ENCODE assay signal across 8 mouse cellular contexts in genomic region chr2:25333569-25333968, GRCm38 (mm10). TPM values are rescaled to one million over a fixed set of nuclear protein-coding genes. Genes with fewer than 3 reads are reported as not detected.
A peak's percentile ranks its signal among the peaks of the same experiment; 100 is the strongest.
DNase-seq lines count a peak whose midpoint lies in the region; TF ChIP-seq lines count a peak whose summit lies in the region.

No protein-coding gene starts in this region.

- H3K9ac ChIP-seq in ES-E14 (ENCODE audit: insufficient read depth, low read depth, low read length, poor library complexity, severe bottlenecking), result peak overlapping the region; percentile 81; the same call in 1 of the 2 replicates

- WGBS in heart, embryonic 10.5 days, result 78% methylated on average over 2 of the region's 2 CpGs
- whole genome bisulfite sequencing in hindbrain, embryonic 10.5 days, result 74% methylated on average over 2 of the region's 2 CpGs
- 88% methylated on average over 2 of the region's 2 CpGs for WGBS in macrophage (ENCODE audit: missing documents)

- DNase-seq in heart, embryonic 10.5 days (ENCODE audit: low spot score), result no peak
- DNase-seq in heart, postnatal 25 days (ENCODE audit: low spot score), result no peak
- DNase-seq in ES-E14 (ENCODE audit: low read depth, low spot score), result no peak
- DNase-seq in hindbrain, embryonic 10.5 days (ENCODE audit: low spot score), result no peak
- no peak for DNase-seq in cerebellum, postnatal 4 days (ENCODE audit: low spot score in 2 of 2)
- DNase-seq in adrenal gland, adult 2 months, result no peak
- no peak for DNase-seq in cerebellum, postnatal 36 days

- no peak overlapping the region for H3K27ac ChIP-seq in heart, embryonic 10.5 days
- no peak overlapping the region for H3K27ac ChIP-seq in ES-E14 (ENCODE audit: insufficient read depth, low read depth, low read length, poor library complexity, severe bottlenecking)
- no peak overlapping the region for H3K27ac ChIP-seq in hindbrain, embryonic 10.5 days
- H3K27ac ChIP-seq in macrophage, result no peak overlapping the region

- no peaks in the 10 kb centered on the region for H3K9me3 ChIP-seq in heart, embryonic 10.5 days
- H3K9me3 ChIP-seq in ES-E14 (ENCODE audit: control insufficient read depth, insufficient read depth, low read depth, low read length), result no peaks in the 10 kb centered on the region
- no peaks in the 10 kb centered on the region for H3K9me3 ChIP-seq in hindbrain, embryonic 10.5 days

- H3K4me3 ChIP-seq in heart, embryonic 10.5 days, result peak overlapping the region; percentile 94
- H3K4me3 ChIP-seq in ES-E14 (ENCODE audit: insufficient read depth in 1 of 2, low read depth in 1 of 2, low read length in 2 of 2, poor library complexity in 1 of 2, severe bottlenecking in 1 of 2), result peak overlapping the region; percentile 85 to 88
- peak overlapping the region; percentile 85 for H3K4me3 ChIP-seq in hindbrain, embryonic 10.5 days
- peak overlapping the region; percentile 94 for H3K4me3 ChIP-seq in macrophage (ENCODE audit: inconsistent target)

- no peaks in the 10 kb centered on the region for H3K27me3 ChIP-seq in heart, embryonic 10.5 days (ENCODE audit: insufficient read depth, poor library complexity, severe bottlenecking)
- H3K27me3 ChIP-seq in hindbrain, embryonic 10.5 days (ENCODE audit: insufficient read depth, poor library complexity, severe bottlenecking), result no peaks in the 10 kb centered on the region

- H3K36me3 ChIP-seq in heart, embryonic 10.5 days, result peaks cover 49% of the 10 kb centered on the region
- H3K36me3 ChIP-seq in ES-E14 (ENCODE audit: control insufficient read depth, insufficient read depth, low read length, poor library complexity, severe bottlenecking) (peaks cover 30% of the 10 kb centered on the region), macrophage (ENCODE audit: inconsistent target) (peaks cover 41% of the 10 kb centered on the region; the same call in 1 of the 2 replicates)
- peaks cover 51% of the 10 kb centered on the region for H3K36me3 ChIP-seq in hindbrain, embryonic 10.5 days

- peaks cover 14% of the 10 kb centered on the region for H3K4me1 ChIP-seq in heart, embryonic 10.5 days
- H3K4me1 ChIP-seq in ES-E14 (ENCODE audit: control insufficient read depth in 2 of 2, insufficient read depth in 2 of 2, low read length in 2 of 2, poor library complexity in 1 of 2), result peaks cover 0 to 4% of the 10 kb centered on the region in 2 experiments; a peak in 1 of 4 replicates
- H3K4me1 ChIP-seq in hindbrain, embryonic 10.5 days (replicated peaks), result peaks cover 29% of the 10 kb centered on the region

- in situ Hi-C loops in ES-E14 (cut with MboI; ENCODE audit: low sequenced_read_pairs in 2 of 2, unreplicated experiment in 2 of 2), result no loop called here

- intact Hi-C loops in heart, postnatal 25 days (cut with DNase I), result loop anchor here (5.0 kb wide), 2 partner anchors 61 to 76 kb away; partner anchors contain the start of genes Anapc2, Ssna1 and Tmem203

- H3K79me2 ChIP-seq in macrophage (ENCODE audit: inconsistent target), result peaks cover 23% of the 10 kb centered on the region

TF ChIP-seq in ES-E14, 5 proteins besides CTCF, POLR2A, EP300 and RAD21:
- TF ChIP-seq HCFC1 (IDR thresholded peaks at IDR 0.05; ENCODE audit: borderline replicate concordance, insufficient read depth, low read length) (no peak), MAFK (IDR thresholded peaks at IDR 0.05; ENCODE audit: insufficient read depth, low read depth, low read length) (no peak), ZNF384 (IDR thresholded peaks at IDR 0.05; ENCODE audit: low read depth, low read length) (no peak), ZC3H11A (IDR thresholded peaks at IDR 0.05; ENCODE audit: borderline replicate concordance, low read depth, low read length) (no peak), CHD2 (IDR thresholded peaks at IDR 0.05; ENCODE audit: low read depth, low read length) (no peak)

RNA-seq across cellular contexts. Expression of gene Man1b1, which starts 1.4 kb away (rescaled TPM):
- polyA plus RNA-seq in heart, embryonic 10.5 days (2016; fragmentation: Nextera tagmentation; extraction: Ambion mirVana), result 31.7 and 52.3 TPM in 2 replicates
- total RNA-seq in heart, postnatal 25 days (2021), result 10 to 100 TPM; 18.0 to 20.9 TPM
- 73.0 and 100 TPM in 2 replicates for total RNA-seq in ES-E14 (2012; rRNA removed)
- polyA plus RNA-seq in hindbrain, embryonic 10.5 days (2016; fragmentation: Nextera tagmentation; extraction: Ambion mirVana), result 57.4 and 58.7 TPM in 2 replicates
- 10 to 100 TPM; 23.3 to 76.9 (median 48.7) TPM for total RNA-seq in macrophage (2018; cell fraction: chromatin; rRNA removed)
- 10 to 100 TPM; 28.2 to 49.8 (median 39.9) TPM for total RNA-seq in macrophage (2018; cell fraction: cytosol; rRNA removed)
- total RNA-seq in macrophage (2018; cell fraction: nucleus; rRNA removed), result 10 to 100 TPM; 35.6 to 72.3 (median 52.7) TPM
- 36.0 to 43.5 TPM (median 43.4 TPM) in 3 replicates for polyA plus RNA-seq in macrophage (2018)
- total RNA-seq in adrenal gland, adult 2 months (2021), result 10 to 100 TPM; 53.6 to 59.9 TPM
- 10.3 and 13.5 TPM in 2 replicates for polyA plus RNA-seq in adrenal gland, adult 2 months (2012; rRNA removed)

RNA-seq across cellular contexts. Expression of gene Grin1, which starts 14.6 kb away (rescaled TPM):
- 0.93 TPM in 1 of 2 replicates, not detected in the other for polyA plus RNA-seq in heart, embryonic 10.5 days (2016; fragmentation: Nextera tagmentation; extraction: Ambion mirVana)
- total RNA-seq in heart, postnatal 25 days (2021), result not detected
- 2.5 and 8.3 TPM in 2 replicates for total RNA-seq in ES-E14 (2012; rRNA removed)
- 1.2 and 4.5 TPM in 2 replicates for polyA plus RNA-seq in hindbrain, embryonic 10.5 days (2016; fragmentation: Nextera tagmentation; extraction: Ambion mirVana)
- total RNA-seq in macrophage (2018; cell fraction: chromatin; rRNA removed), result under 1 TPM in 3 of 26 experiments, not detected in 23; 0.29 to 0.69 (median 0.38) TPM
- total RNA-seq in macrophage (2018; cell fraction: cytosol; rRNA removed), result under 1 TPM in 1 of 26 experiments, not detected in 25; 0.15 TPM
- not detected for total RNA-seq in macrophage (2018; cell fraction: nucleus; rRNA removed)
- not detected in 3 replicates for polyA plus RNA-seq in macrophage (2018)
- total RNA-seq in adrenal gland, adult 2 months (2021), result 10 to 100 TPM in 1 of 2 experiments, 1 to 10 TPM in 1; 8.3 to 13.3 TPM
- polyA plus RNA-seq in adrenal gland, adult 2 months (2012; rRNA removed), result 15.3 and 16.4 TPM in 2 replicates

RNA-seq across cellular contexts. Expression of gene Dpp7, which starts 22.6 kb away (rescaled TPM):
- 12.9 and 19.1 TPM in 2 replicates for polyA plus RNA-seq in heart, embryonic 10.5 days (2016; fragmentation: Nextera tagmentation; extraction: Ambion mirVana)
- 1 to 10 TPM; 3.0 to 3.4 TPM for total RNA-seq in heart, postnatal 25 days (2021)
- 60.2 and 141 TPM in 2 replicates for total RNA-seq in ES-E14 (2012; rRNA removed)
- polyA plus RNA-seq in hindbrain, embryonic 10.5 days (2016; fragmentation: Nextera tagmentation; extraction: Ambion mirVana), result 21.1 and 21.8 TPM in 2 replicates
- total RNA-seq in macrophage (2018; cell fraction: chromatin; rRNA removed), result 100 to 1,000 TPM in 21 of 26 experiments, 10 to 100 TPM in 5; 80.5 to 340 (median 152) TPM
- total RNA-seq in macrophage (2018; cell fraction: cytosol; rRNA removed), result 100 to 1,000 TPM in 12 of 26 experiments, 10 to 100 TPM in 14; 67.2 to 160 (median 93.4) TPM
- 100 to 1,000 TPM; 104 to 338 (median 159) TPM for total RNA-seq in macrophage (2018; cell fraction: nucleus; rRNA removed)
- 101 to 192 TPM (median 107 TPM) in 3 replicates for polyA plus RNA-seq in macrophage (2018)
- total RNA-seq in adrenal gland, adult 2 months (2021), result 10 to 100 TPM; 34.2 to 38.5 TPM
- polyA plus RNA-seq in adrenal gland, adult 2 months (2012; rRNA removed), result 47.1 and 55.0 TPM in 2 replicates

RNA-seq across cellular contexts. Expression of gene Uap1l1, which starts 31.9 kb away (rescaled TPM):
- polyA plus RNA-seq in heart, embryonic 10.5 days (2016; fragmentation: Nextera tagmentation; extraction: Ambion mirVana), result 9.5 and 12.7 TPM in 2 replicates
- 1 to 10 TPM; 4.0 to 6.1 TPM for total RNA-seq in heart, postnatal 25 days (2021)
- 18.7 and 22.0 TPM in 2 replicates for total RNA-seq in ES-E14 (2012; rRNA removed)
- 7.4 and 10.1 TPM in 2 replicates for polyA plus RNA-seq in hindbrain, embryonic 10.5 days (2016; fragmentation: Nextera tagmentation; extraction: Ambion mirVana)
- total RNA-seq in macrophage (2018; cell fraction: chromatin; rRNA removed), result 100 to 1,000 TPM in 17 of 26 experiments, 10 to 100 TPM in 9; 48.0 to 345 (median 127) TPM
- 100 to 1,000 TPM; 115 to 202 (median 152) TPM for total RNA-seq in macrophage (2018; cell fraction: cytosol; rRNA removed)
- 100 to 1,000 TPM in 23 of 26 experiments, 10 to 100 TPM in 3; 84.1 to 302 (median 139) TPM for total RNA-seq in macrophage (2018; cell fraction: nucleus; rRNA removed)
- polyA plus RNA-seq in macrophage (2018), result 55.8 to 128 TPM (median 119 TPM) in 3 replicates
- total RNA-seq in adrenal gland, adult 2 months (2021), result 10 to 100 TPM; 15.0 to 22.7 TPM
- polyA plus RNA-seq in adrenal gland, adult 2 months (2012; rRNA removed), result 28.4 and 41.5 TPM in 2 replicates

RNA-seq across cellular contexts. Expression of gene Sapcd2, which starts 38.6 kb away (rescaled TPM):
- polyA plus RNA-seq in heart, embryonic 10.5 days (2016; fragmentation: Nextera tagmentation; extraction: Ambion mirVana), result 26.8 and 31.8 TPM in 2 replicates
- under 1 TPM; 0.16 to 0.50 TPM for total RNA-seq in heart, postnatal 25 days (2021)
- 34.4 and 53.8 TPM in 2 replicates for total RNA-seq in ES-E14 (2012; rRNA removed)
- polyA plus RNA-seq in hindbrain, embryonic 10.5 days (2016; fragmentation: Nextera tagmentation; extraction: Ambion mirVana), result 71.6 and 75.1 TPM in 2 replicates
- total RNA-seq in macrophage (2018; cell fraction: chromatin; rRNA removed), result 1 to 10 TPM in 5 of 26 experiments, under 1 TPM in 3, not detected in 18; 0.45 to 7.4 (median 1.5) TPM
- total RNA-seq in macrophage (2018; cell fraction: cytosol; rRNA removed), result under 1 TPM in 13 of 26 experiments, not detected in 13; 0.09 to 0.47 (median 0.22) TPM
- 1 to 10 TPM in 4 of 26 experiments, under 1 TPM in 4, not detected in 18; 0.24 to 3.3 (median 1.0) TPM for total RNA-seq in macrophage (2018; cell fraction: nucleus; rRNA removed)
- 0.13 to 0.73 TPM in 2 of 3 replicates, not detected in the other for polyA plus RNA-seq in macrophage (2018)
- under 1 TPM in 1 of 2 experiments, not detected in 1; 0.23 TPM for total RNA-seq in adrenal gland, adult 2 months (2021)
- 3.9 and 4.4 TPM in 2 replicates for polyA plus RNA-seq in adrenal gland, adult 2 months (2012; rRNA removed)
